In the genomic region with DNA sequence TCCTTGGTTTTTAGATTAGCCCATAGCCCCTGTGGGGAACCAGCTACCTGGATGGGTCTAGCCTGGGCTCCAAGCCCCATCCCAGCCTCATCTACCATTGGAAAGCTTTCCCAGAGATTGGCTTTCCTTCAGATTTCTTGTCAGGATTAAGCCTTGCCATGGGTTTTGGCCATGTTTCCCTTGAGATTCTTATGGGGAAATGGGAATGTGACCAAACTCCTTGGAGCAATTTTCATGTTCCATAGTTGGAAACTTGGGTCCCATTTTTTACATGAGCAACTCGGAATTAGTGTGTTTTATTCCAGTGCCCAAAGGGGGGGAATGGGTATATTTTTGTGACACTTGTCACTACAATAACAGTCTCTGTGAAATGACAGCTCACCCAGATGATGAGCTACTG, we compare ENCODE assay signal across 15 mouse cellular contexts.
DNase-seq lines count a peak whose midpoint lies in the region; ATAC-seq and TF ChIP-seq lines count a peak whose summit lies in the region.
"Had no signal": no experiment of that assay in that cellular context is flagged by ENCODE, and none has a peak within 500 bp of the region (broad histone marks: within the 10 kb centered on the region; RNA-seq: fewer than 3 reads in every experiment).

No protein-coding gene starts in this region.

- DNase-seq in embryonic facial prominence, embryonic 10.5 days (ENCODE audit: low spot score): no peak
- DNase-seq in heart, postnatal 4 days: no peak
- DNase-seq in lung, embryonic 14.5 days: no peak
- no peak for DNase-seq in lung, postnatal 25 days (ENCODE audit: low spot score)
- DNase-seq in thymus, postnatal 10 days (ENCODE audit: low spot score in 2 of 2): no peak
- DNase-seq: gastrocnemius, postnatal 10 days; kidney, postnatal 10 days had no signal

- H3K9ac ChIP-seq in embryonic facial prominence, embryonic 12.5 days: no peak overlapping the region
- no peak overlapping the region for H3K9ac ChIP-seq in heart, embryonic 16.5 days (ENCODE audit: low read length)
- no peak overlapping the region for H3K9ac ChIP-seq in lung, embryonic 14.5 days
- no peak overlapping the region for H3K9ac ChIP-seq in stomach, embryonic 14.5 days (replicated peaks; ENCODE audit: low read depth, low read length)
- H3K9ac ChIP-seq: liver, embryonic 14.5 days; neural tube, embryonic 12.5 days had no signal

- TF ChIP-seq CTCF in lung, embryonic 14.5 days (IDR thresholded peaks at IDR 0.05; ENCODE audit: low read depth): no peak

- no peak overlapping the region for H3K4me2 ChIP-seq in embryonic facial prominence, embryonic 12.5 days (replicated peaks)
- H3K4me2 ChIP-seq in heart, embryonic 16.5 days (ENCODE audit: low read depth, low read length): no peak overlapping the region
- no peak overlapping the region for H3K4me2 ChIP-seq in lung, embryonic 14.5 days
- no peak overlapping the region for H3K4me2 ChIP-seq in stomach, embryonic 14.5 days (replicated peaks; ENCODE audit: low read depth, low read length)
- H3K4me2 ChIP-seq: neural tube, embryonic 12.5 days had no signal

- no peaks in the 10 kb centered on the region for H3K27me3 ChIP-seq in embryonic facial prominence, embryonic 12.5 days
- no peaks in the 10 kb centered on the region for H3K27me3 ChIP-seq in embryonic facial prominence, embryonic 10.5 days (replicated peaks; ENCODE audit: low read depth, poor library complexity, severe bottlenecking)
- H3K27me3 ChIP-seq in heart, embryonic 16.5 days (ENCODE audit: control insufficient read depth, insufficient read depth, low read length): no peaks in the 10 kb centered on the region
- H3K27me3 ChIP-seq in lung, embryonic 14.5 days (ENCODE audit: insufficient read depth, low read length): 0 out of 2 replicates have a peak, but pooled peaks cover 4% of the 10 kb centered on the region
- no peaks in the 10 kb centered on the region for H3K27me3 ChIP-seq in stomach, embryonic 14.5 days (ENCODE audit: control insufficient read depth, insufficient read depth, low read length)
- H3K27me3 ChIP-seq: CH12.LX; neural tube, embryonic 12.5 days; Patski had no signal

- H3K4me1 ChIP-seq in embryonic facial prominence, embryonic 12.5 days: peaks cover 32% of the 10 kb centered on the region
- H3K4me1 ChIP-seq in embryonic facial prominence, embryonic 10.5 days: peaks cover 26% of the 10 kb centered on the region
- peaks cover 19% of the 10 kb centered on the region for H3K4me1 ChIP-seq in heart, embryonic 16.5 days (ENCODE audit: control insufficient read depth, insufficient read depth, low read length)
- peaks cover 35% of the 10 kb centered on the region for H3K4me1 ChIP-seq in lung, embryonic 14.5 days (ENCODE audit: insufficient read depth)
- peaks cover 14% of the 10 kb centered on the region for H3K4me1 ChIP-seq in stomach, embryonic 14.5 days (ENCODE audit: control insufficient read depth, insufficient read depth, low read length)

- no peak for ATAC-seq in embryonic facial prominence, embryonic 12.5 days (ENCODE audit: insufficient number of reproducible peaks, insufficient read depth, low FRiP score, low TSS enrichment)
- 0 out of 2 replicates have a peak, but pooled peaks have one; percentile 6 for ATAC-seq in heart, embryonic 16.5 days (replicated peaks; ENCODE audit: extremely low read depth, insufficient read depth, low FRiP score)
- no peak for ATAC-seq in lung, embryonic 14.5 days (ENCODE audit: insufficient read depth)
- ATAC-seq in stomach, embryonic 14.5 days (ENCODE audit: insufficient number of reproducible peaks, insufficient read depth, low FRiP score, low read depth): no peak
- ATAC-seq: midbrain, embryonic 16.5 days; Patski had no signal

- H3K9me3 ChIP-seq in embryonic facial prominence, embryonic 12.5 days: no peaks in the 10 kb centered on the region
- H3K9me3 ChIP-seq in embryonic facial prominence, embryonic 10.5 days: no peaks in the 10 kb centered on the region
- H3K9me3 ChIP-seq in heart, embryonic 16.5 days (replicated peaks; ENCODE audit: control insufficient read depth, low read length): no peaks in the 10 kb centered on the region
- no peaks in the 10 kb centered on the region for H3K9me3 ChIP-seq in lung, embryonic 14.5 days (ENCODE audit: low read depth, low read length)
- H3K9me3 ChIP-seq in stomach, embryonic 14.5 days (ENCODE audit: control insufficient read depth, low read depth, low read length): no peaks in the 10 kb centered on the region
- H3K9me3 ChIP-seq: neural tube, embryonic 12.5 days had no signal

- no peaks in the 10 kb centered on the region for H3K36me3 ChIP-seq in embryonic facial prominence, embryonic 12.5 days
- H3K36me3 ChIP-seq in embryonic facial prominence, embryonic 10.5 days (replicated peaks): peaks cover 9% of the 10 kb centered on the region
- H3K36me3 ChIP-seq in heart, embryonic 16.5 days (ENCODE audit: control insufficient read depth, insufficient read depth): peaks cover 4% of the 10 kb centered on the region; the same call in 1 of the 2 replicates
- H3K36me3 ChIP-seq in lung, embryonic 14.5 days (ENCODE audit: insufficient read depth): no peaks in the 10 kb centered on the region
- H3K36me3 ChIP-seq in stomach, embryonic 14.5 days (ENCODE audit: control insufficient read depth, insufficient read depth, low read length): no peaks in the 10 kb centered on the region
- H3K36me3 ChIP-seq: neural tube, embryonic 12.5 days had no signal

- H3K27ac ChIP-seq in embryonic facial prominence, embryonic 12.5 days: peak overlapping the region; percentile 72
- no peak overlapping the region for H3K27ac ChIP-seq in embryonic facial prominence, embryonic 10.5 days (replicated peaks)
- H3K27ac ChIP-seq in heart, embryonic 16.5 days (ENCODE audit: low read length): peak overlapping the region; percentile 63
- peak overlapping the region; percentile 48; the same call in 1 of the 2 replicates for H3K27ac ChIP-seq in lung, embryonic 14.5 days (ENCODE audit: low read depth)
- H3K27ac ChIP-seq in stomach, embryonic 14.5 days (ENCODE audit: low read length): peak overlapping the region; percentile 64
- H3K27ac ChIP-seq: liver, embryonic 14.5 days; neural tube, embryonic 12.5 days had no signal

- 78% methylated on average over 1 of the region's 1 CpGs for WGBS in embryonic facial prominence, embryonic 12.5 days
- WGBS in embryonic facial prominence, embryonic 10.5 days: 86% methylated on average over 1 of the region's 1 CpGs
- WGBS in heart, embryonic 16.5 days: 78% methylated on average over 1 of the region's 1 CpGs
- 55% methylated on average over 1 of the region's 1 CpGs for WGBS in lung, embryonic 14.5 days
- 77% methylated on average over 1 of the region's 1 CpGs for WGBS in stomach, embryonic 14.5 days

- H3K4me3 ChIP-seq in embryonic facial prominence, embryonic 12.5 days: no peak overlapping the region
- H3K4me3 ChIP-seq in embryonic facial prominence, embryonic 10.5 days: no peak overlapping the region
- no peak overlapping the region for H3K4me3 ChIP-seq in heart, embryonic 16.5 days (ENCODE audit: low read length)
- H3K4me3 ChIP-seq in lung, embryonic 14.5 days (ENCODE audit: low read depth, low read length): no peak overlapping the region
- no peak overlapping the region for H3K4me3 ChIP-seq in stomach, embryonic 14.5 days (ENCODE audit: low read depth, low read length)
- H3K4me3 ChIP-seq: neural tube, embryonic 12.5 days had no signal
